Mouse (Mus musculus) liver, adult 2 months (tissue): ENCODE data around the gene Qsox1. TPM values are rescaled to one million over a fixed set of nuclear protein-coding genes. Genes with fewer than 3 reads are reported as not detected.

Experiments
- DNase-seq: peaks from one replicate; pipeline ENCODE4 v3.0.0-alpha.2; 2011; ENCODE audit warnings: low read depth, low spot score; ENCODE audit errors: extremely low read depth
- H3K27ac ChIP-seq: fragments of 200-500 bp; replicated peaks from 2 replicates; pipeline ENCODE4 v1.5.1; 2012; ENCODE audit warnings: low read depth, mild to moderate bottlenecking, control low read depth, inconsistent platforms, low read length; ENCODE audit not compliant: insufficient read depth
- H3K27me3 ChIP-seq: fragments of 200-500 bp; 2 replicates; pipeline ENCODE4 v1.6.1; 2012; ENCODE audit warnings: mild to moderate bottlenecking, moderate library complexity, low read length, inconsistent platforms; ENCODE audit not compliant: control insufficient read depth, insufficient read depth
- H3K36me3 ChIP-seq: fragments of 200-500 bp; 2 replicates; pipeline ENCODE4 v1.6.1; 2012; ENCODE audit warnings: low read length, inconsistent platforms; ENCODE audit not compliant: control insufficient read depth, insufficient read depth
- H3K4me1 ChIP-seq: fragments of 200-500 bp; 2 replicates; pipeline ENCODE4 v1.6.1; 2011; ENCODE audit warnings: low read length; ENCODE audit not compliant: control insufficient read depth, insufficient read depth
- H3K4me3 ChIP-seq: fragments of 200-500 bp; 2 replicates; pipeline ENCODE4 v1.5.1; 2011; ENCODE audit warnings: low read depth, mild to moderate bottlenecking, control low read depth, low read length, moderate library complexity; ENCODE audit not compliant: insufficient read depth
- H3K79me2 ChIP-seq: fragments of 200-500 bp; 2 replicates; pipeline ENCODE4 v1.6.1; 2012; ENCODE audit warnings: inconsistent platforms, mild to moderate bottlenecking, low read length, moderate library complexity; ENCODE audit not compliant: control insufficient read depth, insufficient read depth
- H3K9ac ChIP-seq: fragments of 200-500 bp; 2 replicates; pipeline ENCODE4 v1.6.1; 2012; ENCODE audit warnings: low read depth, mild to moderate bottlenecking, control low read depth, inconsistent platforms, low read length
- CTCF ChIP-seq: fragments of 200-500 bp; IDR thresholded peaks from 2 replicates; pipeline ENCODE4 v1.5.1; 2011; ENCODE audit warnings: low read depth, low read length, control low read depth
- POLR2A ChIP-seq: fragments of 200-500 bp; IDR thresholded peaks from 2 replicates; pipeline ENCODE4 v1.6.1; 2011; ENCODE audit warnings: low read length, control low read depth; ENCODE audit not compliant: insufficient read depth; ENCODE audit errors: extremely low read depth
- WGBS: fragments of 180-500 bp; shearing (Covaris S2); methylation state at CpG from one replicate; pipeline ENCODE4 v1.1.7; 2018; 5-methylcytosine and 5-hydroxymethylcytosine counted together
- polyA plus RNA-seq: library from polyadenylated mRNA; depleted of rRNA; stranded (reverse); fragments of >200 nt; gene quantifications from 2 replicates; pipeline ENCODE4 v1.2.3, GENCODE M21; 2012
- total RNA-seq: library from RNA; depleted of rRNA; stranded (reverse); fragments of >200 nt; gene quantifications from 2 replicates; pipeline ENCODE4 v1.2.3, GENCODE M21; 2014

The Qsox1 gene
- total and polyA plus RNA-seq, 2 experiments, result 221 to 543 TPM

- Histone ChIP-seq H3K9ac (peak overlapping the region; percentile 37), H3K27ac (peak overlapping the region; percentile 73)
- DNase-seq, result peak; percentile 98
These were observed 2.8 kb downstream of the Qsox1 start for GRCm38 (mm10) chr1:155809706-155810442.

GRCm38 (mm10) chr1:155808261-155808660 lies 4.4 kb downstream of the Qsox1 start:
- peak overlapping the region; percentile 24 for H3K4me3 ChIP-seq
- peaks cover 15% of the 10 kb centered on the region for H3K36me3 ChIP-seq
- TF ChIP-seq CTCF (no peak), POLR2A (no peak)
- WGBS, result 35% methylated on average over 4 of the region's 4 CpGs
- H3K9ac ChIP-seq, result peak overlapping the region; percentile 30
- peaks cover 40% of the 10 kb centered on the region for H3K79me2 ChIP-seq
- H3K27me3 ChIP-seq, result no peaks in the 10 kb centered on the region
- H3K4me1 ChIP-seq, result peaks cover 35% of the 10 kb centered on the region
- peak; percentile 98 for DNase-seq
- H3K27ac ChIP-seq, result peak overlapping the region; percentile 89

More at GRCm38 (mm10) chr1:155809706-155810442, 2.8 kb downstream of the Qsox1 start:
- H3K4me3 ChIP-seq, result peak overlapping the region; percentile 97; the same call in 1 of the 2 replicates
- 11% methylated on average over 10 of the region's 10 CpGs for WGBS
- H3K79me2 ChIP-seq, result peaks cover 25% of the 10 kb centered on the region
- no peaks in the 10 kb centered on the region for H3K27me3 ChIP-seq
- 0 out of 2 replicates have a peak, but pooled peaks cover 2% of the 10 kb centered on the region for H3K36me3 ChIP-seq
- 0 out of 2 replicates have a peak, but pooled peaks have one; percentile 10 for TF ChIP-seq POLR2A
- no peak for TF ChIP-seq CTCF
- H3K4me1 ChIP-seq, result peaks cover 33% of the 10 kb centered on the region

GRCm38 (mm10) chr1:155805607-155806006 lies 7.1 kb downstream of the Qsox1 start:
- 11% methylated on average over 9 of the region's 9 CpGs for WGBS
- Histone ChIP-seq H3K27me3 (no peaks in the 10 kb centered on the region), H3K4me3 (no peak overlapping the region), H3K36me3 (peaks cover 34% of the 10 kb centered on the region), H3K4me1 (peaks cover 39% of the 10 kb centered on the region), H3K27ac (peak overlapping the region; percentile 14; the same call in 1 of the 2 replicates), H3K79me2 (peaks cover 39% of the 10 kb centered on the region; the same call in 1 of the 2 replicates), H3K9ac (no peak overlapping the region)
- TF ChIP-seq POLR2A (no peak), CTCF (no peak)
- DNase-seq, result peak; percentile 91

GRCm38 (mm10) chr1:155801014-155801991 lies 11.4 kb downstream of the Qsox1 start:
- 84% methylated on average over 11 of the region's 11 CpGs for WGBS
- no peak for DNase-seq
- TF ChIP-seq POLR2A, result no peak
- TF ChIP-seq CTCF, result no peak

GRCm38 (mm10) chr1:155798000-155798399 lies 14.7 kb downstream of the Qsox1 start:
- WGBS, result 81% methylated on average over 4 of the region's 4 CpGs
- peak; percentile 41 for DNase-seq
- peaks cover 48% of the 10 kb centered on the region for H3K4me1 ChIP-seq
- no peak for TF ChIP-seq POLR2A
- TF ChIP-seq CTCF, result no peak
- no peak overlapping the region for H3K9ac ChIP-seq
- no peak overlapping the region for H3K4me3 ChIP-seq
- peaks cover 16% of the 10 kb centered on the region; the same call in 1 of the 2 replicates for H3K79me2 ChIP-seq
- H3K27me3 ChIP-seq, result no peaks in the 10 kb centered on the region
- H3K27ac ChIP-seq, result 0 out of 2 replicates have a peak overlapping the region, but pooled peaks have one; percentile 3
- peaks cover 43% of the 10 kb centered on the region for H3K36me3 ChIP-seq

More at GRCm38 (mm10) chr1:155801014-155801991, 11.4 kb downstream of the Qsox1 start:
- peaks cover 45% of the 10 kb centered on the region for H3K36me3 ChIP-seq
- H3K4me1 ChIP-seq, result peaks cover 48% of the 10 kb centered on the region
- H3K9ac ChIP-seq, result 0 out of 2 replicates have a peak overlapping the region, but pooled peaks have one; percentile 15
- H3K27ac ChIP-seq, result no peak overlapping the region
- H3K27me3 ChIP-seq, result no peaks in the 10 kb centered on the region
- peaks cover 31% of the 10 kb centered on the region; the same call in 1 of the 2 replicates for H3K79me2 ChIP-seq
- no peak overlapping the region for H3K4me3 ChIP-seq
